Mouse (Mus musculus) liver, adult 2 months (tissue): ENCODE measurements around the gene Vhl. TPM values are rescaled to one million over a fixed set of nuclear protein-coding genes. Genes with fewer than 3 reads are reported as not detected.

Experiments used
- DNase-seq: peaks from one replicate; pipeline ENCODE4 v3.0.0-alpha.2; 2011; ENCODE audit warnings: low read depth, low spot score; ENCODE audit errors: extremely low read depth
- H3K27ac ChIP-seq: fragments of 200-500 bp; replicated peaks from 2 replicates; pipeline ENCODE4 v1.5.1; 2012; ENCODE audit warnings: low read depth, mild to moderate bottlenecking, control low read depth, inconsistent platforms, low read length; ENCODE audit not compliant: insufficient read depth
- H3K27me3 ChIP-seq: fragments of 200-500 bp; 2 replicates; pipeline ENCODE4 v1.6.1; 2012; ENCODE audit warnings: mild to moderate bottlenecking, moderate library complexity, low read length, inconsistent platforms; ENCODE audit not compliant: control insufficient read depth, insufficient read depth
- H3K36me3 ChIP-seq: fragments of 200-500 bp; 2 replicates; pipeline ENCODE4 v1.6.1; 2012; ENCODE audit warnings: low read length, inconsistent platforms; ENCODE audit not compliant: control insufficient read depth, insufficient read depth
- H3K4me1 ChIP-seq: fragments of 200-500 bp; 2 replicates; pipeline ENCODE4 v1.6.1; 2011; ENCODE audit warnings: low read length; ENCODE audit not compliant: control insufficient read depth, insufficient read depth
- H3K4me3 ChIP-seq: fragments of 200-500 bp; 2 replicates; pipeline ENCODE4 v1.5.1; 2011; ENCODE audit warnings: low read depth, mild to moderate bottlenecking, control low read depth, low read length, moderate library complexity; ENCODE audit not compliant: insufficient read depth
- H3K79me2 ChIP-seq: fragments of 200-500 bp; 2 replicates; pipeline ENCODE4 v1.6.1; 2012; ENCODE audit warnings: inconsistent platforms, mild to moderate bottlenecking, low read length, moderate library complexity; ENCODE audit not compliant: control insufficient read depth, insufficient read depth
- H3K9ac ChIP-seq: fragments of 200-500 bp; 2 replicates; pipeline ENCODE4 v1.6.1; 2012; ENCODE audit warnings: low read depth, mild to moderate bottlenecking, control low read depth, inconsistent platforms, low read length
- CTCF ChIP-seq: fragments of 200-500 bp; IDR thresholded peaks from 2 replicates; pipeline ENCODE4 v1.5.1; 2011; ENCODE audit warnings: low read depth, low read length, control low read depth
- POLR2A ChIP-seq: fragments of 200-500 bp; IDR thresholded peaks from 2 replicates; pipeline ENCODE4 v1.6.1; 2011; ENCODE audit warnings: low read length, control low read depth; ENCODE audit not compliant: insufficient read depth; ENCODE audit errors: extremely low read depth
- WGBS: fragments of 180-500 bp; shearing (Covaris S2); methylation state at CpG from one replicate; pipeline ENCODE4 v1.1.7; 2018; 5-methylcytosine and 5-hydroxymethylcytosine counted together
- polyA plus RNA-seq: library from polyadenylated mRNA; depleted of rRNA; stranded (reverse); fragments of >200 nt; gene quantifications from 2 replicates; pipeline ENCODE4 v1.2.3, GENCODE M21; 2012
- total RNA-seq: library from RNA; depleted of rRNA; stranded (reverse); fragments of >200 nt; gene quantifications from 2 replicates; pipeline ENCODE4 v1.2.3, GENCODE M21; 2014

Gene Vhl
- total and polyA plus RNA-seq, 2 experiments, result 7.2 to 12.1 TPM

GRCm38 (mm10) chr6:113586466-113587183 lies 37.1 kb upstream of the Vhl start:
- Histone ChIP-seq H3K4me1 (no peaks in the 10 kb centered on the region), H3K79me2 (no peaks in the 10 kb centered on the region), H3K27ac (no peak overlapping the region), H3K36me3 (no peaks in the 10 kb centered on the region), H3K9ac (no peak overlapping the region), H3K27me3 (no peaks in the 10 kb centered on the region), H3K4me3 (no peak overlapping the region)
- DNase-seq, result no peak
- 62% methylated on average over 5 of the region's 5 CpGs for WGBS
- no peak for TF ChIP-seq CTCF

DNA sequence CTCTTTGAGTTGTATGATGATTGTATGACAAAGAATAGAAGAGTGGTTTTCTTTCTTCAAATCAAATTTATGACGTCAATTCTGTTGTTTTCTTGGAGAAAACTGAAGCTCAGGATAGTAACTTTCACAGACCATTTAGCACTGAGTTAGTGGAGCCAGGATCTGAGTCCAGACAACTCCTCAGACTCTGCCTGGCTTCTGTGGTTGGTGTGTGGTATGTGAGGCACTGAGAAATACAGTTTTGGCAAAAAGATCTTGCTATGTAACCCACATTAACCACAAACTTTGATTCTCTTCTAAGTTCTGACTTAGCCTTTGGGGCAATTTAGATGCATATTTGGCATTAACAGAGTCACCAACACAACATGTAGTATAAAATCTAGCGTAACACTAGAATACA lies 31.1 kb upstream of the Vhl start:
- H3K36me3 ChIP-seq, result no peaks in the 10 kb centered on the region
- DNase-seq, result no peak
- H3K79me2 ChIP-seq, result no peaks in the 10 kb centered on the region
- no peak overlapping the region for H3K27ac ChIP-seq
- no peaks in the 10 kb centered on the region for H3K27me3 ChIP-seq
- WGBS, result 97% methylated on average over 2 of the region's 2 CpGs
- TF ChIP-seq POLR2A, result no peak
- no peak for TF ChIP-seq CTCF
- H3K4me1 ChIP-seq, result no peaks in the 10 kb centered on the region
- H3K9ac ChIP-seq, result no peak overlapping the region
- H3K4me3 ChIP-seq, result no peak overlapping the region

DNA sequence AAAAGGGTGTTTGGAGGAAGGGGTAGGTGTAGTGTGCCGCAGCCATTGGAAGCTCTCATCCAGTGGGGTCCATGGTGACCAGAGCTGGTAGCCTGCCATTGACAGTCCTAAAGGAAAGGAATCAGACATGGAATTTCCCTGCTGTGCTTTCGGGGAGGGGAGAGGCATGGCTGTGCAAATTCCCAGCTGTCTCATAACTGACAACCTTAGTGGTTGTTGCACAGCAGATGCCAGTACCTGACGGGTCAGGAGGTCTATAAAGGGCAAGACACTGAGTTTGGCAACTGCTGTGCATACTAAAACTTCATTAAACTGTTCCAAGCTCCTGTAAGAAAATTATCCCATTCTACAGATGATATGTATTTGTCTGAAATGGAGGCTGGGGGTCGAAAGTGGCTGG lies 25.8 kb upstream of the Vhl start:
- no peaks in the 10 kb centered on the region for H3K79me2 ChIP-seq
- WGBS, result 99% methylated on average over 4 of the region's 4 CpGs
- H3K4me1 ChIP-seq, result no peaks in the 10 kb centered on the region
- no peak overlapping the region for H3K4me3 ChIP-seq
- DNase-seq, result no peak
- no peak overlapping the region for H3K27ac ChIP-seq
- TF ChIP-seq POLR2A (no peak), CTCF (no peak)
- H3K27me3 ChIP-seq, result no peaks in the 10 kb centered on the region
- H3K9ac ChIP-seq, result no peak overlapping the region
- no peaks in the 10 kb centered on the region for H3K36me3 ChIP-seq

DNA sequence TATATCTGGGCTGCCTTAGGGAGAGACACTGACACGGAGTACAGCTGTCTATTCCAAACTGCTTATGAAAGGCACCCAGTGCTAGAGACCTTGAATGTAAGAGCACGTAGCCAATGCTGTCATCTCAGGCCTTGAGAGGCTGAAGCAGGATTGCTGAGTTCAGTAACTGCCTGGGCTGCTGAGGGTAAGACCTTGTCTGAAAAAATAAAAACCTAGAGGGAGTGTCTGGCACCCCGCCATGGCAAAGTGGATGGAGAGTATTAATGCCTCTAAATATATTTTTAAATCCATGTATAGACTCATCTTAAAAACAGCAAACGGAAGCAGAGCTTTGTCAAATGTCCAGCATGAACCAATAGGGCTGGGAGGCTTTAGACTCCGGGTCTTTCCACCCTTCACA lies 23.9 kb upstream of the Vhl start:
- Histone ChIP-seq H3K4me3 (no peak overlapping the region), H3K27me3 (no peaks in the 10 kb centered on the region), H3K79me2 (0 out of 2 replicates have a peak, but pooled peaks cover under 1% of the 10 kb centered on the region), H3K36me3 (no peaks in the 10 kb centered on the region), H3K27ac (no peak overlapping the region), H3K9ac (no peak overlapping the region), H3K4me1 (no peaks in the 10 kb centered on the region)
- 88% methylated on average over 5 of the region's 5 CpGs for WGBS
- DNase-seq, result no peak
- no peak for TF ChIP-seq CTCF
- no peak for TF ChIP-seq POLR2A

DNA sequence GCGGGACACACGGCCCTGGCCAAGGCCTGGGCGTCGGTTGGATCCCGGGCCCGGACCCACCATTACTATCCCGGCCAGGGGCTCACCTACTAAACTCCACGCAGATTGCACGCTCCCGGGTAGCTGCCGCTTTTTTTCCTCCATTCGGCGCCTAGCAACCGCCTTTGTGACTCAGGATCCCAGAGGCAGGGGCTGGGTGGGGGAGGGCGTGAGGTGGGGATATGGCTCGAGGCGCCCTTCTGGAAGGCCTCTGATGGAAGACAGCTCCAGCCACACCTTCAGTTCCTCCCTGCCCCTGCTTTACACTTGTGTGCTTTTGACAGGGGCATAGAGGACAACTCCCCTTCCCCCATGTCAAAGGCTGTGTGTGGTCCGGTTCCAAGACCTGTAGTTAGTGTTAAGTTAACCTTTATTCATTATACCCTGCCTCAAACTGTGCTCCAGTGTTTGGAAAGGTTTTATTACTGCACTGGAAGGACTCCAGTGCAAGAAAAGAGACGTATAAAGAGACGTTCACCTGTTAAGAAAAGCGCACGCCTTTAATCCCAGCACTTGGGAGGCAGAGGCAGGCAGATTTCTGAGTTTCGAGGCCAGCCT lies 23.1 kb upstream of the Vhl start, which contains the start of gene Fancd2os:
TSS of gene Fancd2os (minus strand) at position 173 of the 597 bp plus-strand sequence.
- Histone ChIP-seq H3K27ac (no peak within 1 kb of the TSS), H3K27me3 (no peaks in the 10 kb centered on the region), H3K36me3 (no peaks in the 10 kb centered on the region), H3K79me2 (peaks cover 8% of the 10 kb centered on the region; the same call in 1 of the 2 replicates), H3K9ac (no peak within 1 kb of the TSS), H3K4me1 (peaks cover 4% of the 10 kb centered on the region; the same call in 1 of the 2 replicates), H3K4me3 (no peak within 1 kb of the TSS)
- no peak for TF ChIP-seq CTCF
- no peak for TF ChIP-seq POLR2A
- 76% methylated on average over 23 of the region's 23 CpGs for WGBS
- DNase-seq, result no peak

DNA sequence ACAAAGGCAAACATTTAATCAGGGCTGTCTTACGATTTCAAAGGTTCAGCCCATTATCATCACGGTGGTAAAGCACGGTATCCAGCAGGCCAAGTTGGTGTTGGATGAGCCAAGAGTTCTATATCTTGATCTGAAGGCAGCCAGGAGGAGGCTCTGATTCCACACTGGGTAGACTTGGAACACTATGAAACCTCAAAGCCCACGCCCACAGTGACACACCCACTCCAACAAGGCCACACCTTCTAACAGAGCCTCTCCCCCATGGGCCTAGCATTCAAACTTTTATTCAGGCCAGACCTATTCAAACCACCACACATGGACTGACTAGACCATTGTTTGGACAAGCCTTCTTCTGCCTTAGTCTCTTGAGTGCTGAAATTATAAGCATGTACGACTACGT lies 20.9 kb upstream of the Vhl start:
- no peaks in the 10 kb centered on the region for H3K27me3 ChIP-seq
- DNase-seq, result no peak
- no peaks in the 10 kb centered on the region for H3K36me3 ChIP-seq
- no peak for TF ChIP-seq POLR2A
- no peak for TF ChIP-seq CTCF
- no peak overlapping the region for H3K9ac ChIP-seq
- H3K27ac ChIP-seq, result no peak overlapping the region
- H3K79me2 ChIP-seq, result peaks cover 20% of the 10 kb centered on the region
- peaks cover 9% of the 10 kb centered on the region; the same call in 1 of the 2 replicates for H3K4me1 ChIP-seq
- H3K4me3 ChIP-seq, result no peak overlapping the region
- WGBS, result 93% methylated on average over 6 of the region's 6 CpGs
